Mouse (Mus musculus) liver, embryonic 16.5 days (tissue): ENCODE data around the gene Rtf1. TPM values are rescaled to one million over a fixed set of nuclear protein-coding genes. Genes with fewer than 3 reads are reported as not detected.

ENCODE experiments used
- ATAC-seq: fragments of 200-750 bp; cut with Nextera tagmentation; 2 replicates; pipeline ENCODE4 v1.8.0; 2017; ENCODE audit warnings: low read depth, mild to moderate bottlenecking, moderate number of reproducible peaks, moderate library complexity
- H3K27ac ChIP-seq: fragments of 300-500 bp; sonication (generic); 2 replicates; pipeline ENCODE4 v1.5.1; 2014; ENCODE audit warnings: mild to moderate bottlenecking, low read length
- H3K27me3 ChIP-seq: fragments of 300-500 bp; sonication (generic); 2 replicates; pipeline ENCODE4 v1.6.1; 2014; ENCODE audit warnings: low read depth, low read length, mixed read lengths; ENCODE audit not compliant: control insufficient read depth, insufficient read depth
- H3K36me3 ChIP-seq: fragments of 300-500 bp; sonication (generic); 2 replicates; pipeline ENCODE4 v1.6.1; 2014; ENCODE audit warnings: mild to moderate bottlenecking; ENCODE audit not compliant: control insufficient read depth, insufficient read depth
- H3K4me1 ChIP-seq: fragments of 300-500 bp; sonication (generic); 2 replicates; pipeline ENCODE4 v1.6.1; 2014; ENCODE audit warnings: low read depth, low read length, mixed read lengths; ENCODE audit not compliant: control insufficient read depth
- H3K4me2 ChIP-seq: fragments of 300-500 bp; sonication (generic); 2 replicates; pipeline ENCODE4 v1.6.1; 2014; ENCODE audit warnings: low read depth, low read length, mixed read lengths
- H3K4me3 ChIP-seq: fragments of 300-500 bp; sonication (generic); 2 replicates; pipeline ENCODE4 v1.5.1; 2014; ENCODE audit warnings: low read depth, mild to moderate bottlenecking, low read length
- H3K9ac ChIP-seq: fragments of 300-500 bp; sonication (generic); 2 replicates; pipeline ENCODE4 v1.6.1; 2014; ENCODE audit warnings: low read depth, low read length
- H3K9me3 ChIP-seq: fragments of 300-500 bp; sonication (generic); replicated peaks from 2 replicates; pipeline ENCODE4 v1.6.1; 2016; ENCODE audit warnings: low read length; ENCODE audit not compliant: control insufficient read depth
- WGBS: fragments of 180-500 bp; shearing (Covaris S2); extraction: QIAGEN DNeasy Blood & Tissue Kit; methylation state at CpG from one replicate; pipeline ENCODE4 v1.1.7; 2014; ENCODE audit not compliant: insufficient replicate concordance; 5-methylcytosine and 5-hydroxymethylcytosine counted together
- polyA plus RNA-seq: library from polyadenylated mRNA; unstranded; fragments of >200 nt; fragmentation: Nextera tagmentation; extraction: Ambion mirVana; gene quantifications from 2 replicates; pipeline ENCODE4 v1.2.1, GENCODE M21; 2015

The Rtf1 gene
- polyA plus RNA-seq, 1 experiment from 2014 or later = 13.2 TPM

- under 1% methylated on average over 69 of the region's 70 CpGs for WGBS
- Histone ChIP-seq H3K4me1 (peaks cover 43% of the 10 kb centered on the region), H3K9ac (peak overlapping the region; percentile 61), H3K36me3 (no peaks in the 10 kb centered on the region), H3K9me3 (no peaks in the 10 kb centered on the region), H3K27ac (no peak overlapping the region), H3K4me3 (peak overlapping the region; percentile 72), H3K27me3 (peaks cover 46% of the 10 kb centered on the region), H3K4me2 (peak overlapping the region; percentile 99)
- ATAC-seq = peak; percentile 43
Observed at GRCm38 (mm10) chr2:119742461-119743175, 67.8 kb downstream of the Rtf1 start.

- Histone ChIP-seq H3K4me2 (peak overlapping the region; percentile 99), H3K27me3 (peaks cover 45% of the 10 kb centered on the region), H3K27ac (no peak overlapping the region), H3K9me3 (no peaks in the 10 kb centered on the region), H3K4me3 (peak overlapping the region; percentile 72), H3K36me3 (no peaks in the 10 kb centered on the region), H3K4me1 (peaks cover 43% of the 10 kb centered on the region), H3K9ac (peak overlapping the region; percentile 61)
- WGBS = 11% methylated on average over 26 of the region's 31 CpGs
- ATAC-seq = no peak
Observed at GRCm38 (mm10) chr2:119743176-119743807, 68.4 kb downstream of the Rtf1 start.

- H3K4me1 ChIP-seq = peaks cover 43% of the 10 kb centered on the region
- WGBS = 13% methylated on average over 22 of the region's 22 CpGs
- H3K27ac ChIP-seq = no peak overlapping the region
- H3K4me3 ChIP-seq = peak overlapping the region; percentile 72
- no peak for ATAC-seq
- H3K36me3 ChIP-seq = no peaks in the 10 kb centered on the region
- peak overlapping the region; percentile 99 for H3K4me2 ChIP-seq
- no peak overlapping the region for H3K9ac ChIP-seq
- no peaks in the 10 kb centered on the region for H3K9me3 ChIP-seq
- peaks cover 45% of the 10 kb centered on the region for H3K27me3 ChIP-seq
Observed at GRCm38 (mm10) chr2:119743808-119744162, 68.9 kb downstream of the Rtf1 start.

- H3K9ac ChIP-seq = 0 out of 2 replicates have a peak overlapping the region, but pooled peaks have one; percentile 8
Observed at GRCm38 (mm10) chr2:119744163-119745111, 69.6 kb downstream of the Rtf1 start.

DNA sequence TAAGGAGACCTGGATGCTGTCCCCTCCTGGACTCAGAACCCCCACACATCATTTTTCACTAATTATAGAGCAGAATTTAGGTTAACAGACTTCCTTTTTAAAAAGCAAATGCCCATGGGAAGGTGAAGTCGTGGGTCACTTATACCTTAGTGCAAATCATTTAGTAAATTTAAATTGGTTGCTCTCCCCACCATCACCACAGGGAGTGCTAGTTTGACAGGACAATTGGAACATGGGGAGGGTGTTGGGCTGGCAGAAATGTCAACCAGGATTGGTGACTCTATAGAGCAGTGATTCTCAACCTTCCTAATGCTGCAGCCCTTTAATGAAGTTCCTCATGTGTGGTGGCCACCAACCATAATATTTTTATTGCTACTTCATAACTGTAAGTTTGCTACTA lies 70.4 kb downstream of the Rtf1 start:
- ATAC-seq = no peak
- H3K4me3 ChIP-seq = no peak overlapping the region
- no peak overlapping the region for H3K4me2 ChIP-seq
- H3K4me1 ChIP-seq = peaks cover 43% of the 10 kb centered on the region
- WGBS = 6% methylated on average over 1 of the region's 1 CpGs
- no peaks in the 10 kb centered on the region for H3K9me3 ChIP-seq
- H3K36me3 ChIP-seq = no peaks in the 10 kb centered on the region
- H3K27me3 ChIP-seq = peaks cover 48% of the 10 kb centered on the region
- no peak overlapping the region for H3K9ac ChIP-seq
- no peak overlapping the region for H3K27ac ChIP-seq

More at GRCm38 (mm10) chr2:119744163-119745111, 69.6 kb downstream of the Rtf1 start:
- Histone ChIP-seq H3K4me3 (peak overlapping the region; percentile 72), H3K4me2 (peak overlapping the region; percentile 99), H3K9me3 (no peaks in the 10 kb centered on the region), H3K27me3 (peaks cover 48% of the 10 kb centered on the region), H3K4me1 (peaks cover 43% of the 10 kb centered on the region), H3K27ac (peak overlapping the region; percentile 56), H3K36me3 (no peaks in the 10 kb centered on the region)
- peak; percentile 71 for ATAC-seq
- 4% methylated on average over 46 of the region's 46 CpGs for WGBS

DNA sequence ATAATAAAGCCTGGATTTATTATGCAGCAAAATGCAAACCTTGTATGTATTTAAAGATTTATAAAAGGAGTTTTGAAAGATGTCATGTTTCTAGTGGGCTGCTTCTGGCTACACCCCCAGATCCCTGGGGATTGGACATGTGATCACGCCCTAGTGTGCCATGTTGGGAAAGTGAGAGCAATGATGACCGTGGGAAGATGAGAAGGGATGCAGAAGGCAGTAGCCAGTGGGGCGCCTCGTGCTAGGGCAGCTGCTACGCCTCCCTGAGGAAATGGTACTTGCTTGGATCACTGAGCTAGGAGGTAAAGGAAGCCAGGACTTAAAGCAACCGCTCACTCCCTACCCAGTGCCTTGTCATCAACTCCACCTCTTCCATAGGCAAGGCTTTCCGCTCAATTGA lies 72.7 kb downstream of the Rtf1 start:
- Histone ChIP-seq H3K27me3 (peaks cover 36% of the 10 kb centered on the region), H3K4me3 (no peak overlapping the region), H3K9ac (no peak overlapping the region), H3K27ac (no peak overlapping the region), H3K4me1 (peaks cover 27% of the 10 kb centered on the region), H3K36me3 (no peaks in the 10 kb centered on the region), H3K9me3 (no peaks in the 10 kb centered on the region), H3K4me2 (no peak overlapping the region)
- WGBS = 55% methylated on average over 7 of the region's 7 CpGs
- no peak for ATAC-seq

GRCm38 (mm10) chr2:119749260-119749659 lies 74.4 kb downstream of the Rtf1 start:
- Histone ChIP-seq H3K27ac (no peak overlapping the region), H3K4me3 (no peak overlapping the region), H3K4me2 (no peak overlapping the region), H3K9me3 (no peaks in the 10 kb centered on the region), H3K36me3 (no peaks in the 10 kb centered on the region), H3K27me3 (peaks cover 26% of the 10 kb centered on the region), H3K4me1 (peaks cover 10% of the 10 kb centered on the region), H3K9ac (no peak overlapping the region)
- WGBS = 71% methylated on average over 13 of the region's 13 CpGs
- no peak for ATAC-seq

GRCm38 (mm10) chr2:119757601-119758100 lies 82.8 kb downstream of the Rtf1 start:
- Histone ChIP-seq H3K4me2 (peak overlapping the region; percentile 77), H3K4me3 (peak overlapping the region; percentile 61), H3K4me1 (peaks cover 8% of the 10 kb centered on the region; the same call in 1 of the 2 replicates), H3K9ac (no peak overlapping the region), H3K27me3 (peaks cover 70% of the 10 kb centered on the region), H3K36me3 (no peaks in the 10 kb centered on the region), H3K9me3 (no peaks in the 10 kb centered on the region), H3K27ac (no peak overlapping the region)
- 5% methylated on average over 29 of the region's 31 CpGs for WGBS
- 0 out of 2 replicates have a peak, but pooled peaks have one; percentile 27 for ATAC-seq
